Mouse (Mus musculus): Measurements from ENCODE around the gene Fbln1.

DNA sequence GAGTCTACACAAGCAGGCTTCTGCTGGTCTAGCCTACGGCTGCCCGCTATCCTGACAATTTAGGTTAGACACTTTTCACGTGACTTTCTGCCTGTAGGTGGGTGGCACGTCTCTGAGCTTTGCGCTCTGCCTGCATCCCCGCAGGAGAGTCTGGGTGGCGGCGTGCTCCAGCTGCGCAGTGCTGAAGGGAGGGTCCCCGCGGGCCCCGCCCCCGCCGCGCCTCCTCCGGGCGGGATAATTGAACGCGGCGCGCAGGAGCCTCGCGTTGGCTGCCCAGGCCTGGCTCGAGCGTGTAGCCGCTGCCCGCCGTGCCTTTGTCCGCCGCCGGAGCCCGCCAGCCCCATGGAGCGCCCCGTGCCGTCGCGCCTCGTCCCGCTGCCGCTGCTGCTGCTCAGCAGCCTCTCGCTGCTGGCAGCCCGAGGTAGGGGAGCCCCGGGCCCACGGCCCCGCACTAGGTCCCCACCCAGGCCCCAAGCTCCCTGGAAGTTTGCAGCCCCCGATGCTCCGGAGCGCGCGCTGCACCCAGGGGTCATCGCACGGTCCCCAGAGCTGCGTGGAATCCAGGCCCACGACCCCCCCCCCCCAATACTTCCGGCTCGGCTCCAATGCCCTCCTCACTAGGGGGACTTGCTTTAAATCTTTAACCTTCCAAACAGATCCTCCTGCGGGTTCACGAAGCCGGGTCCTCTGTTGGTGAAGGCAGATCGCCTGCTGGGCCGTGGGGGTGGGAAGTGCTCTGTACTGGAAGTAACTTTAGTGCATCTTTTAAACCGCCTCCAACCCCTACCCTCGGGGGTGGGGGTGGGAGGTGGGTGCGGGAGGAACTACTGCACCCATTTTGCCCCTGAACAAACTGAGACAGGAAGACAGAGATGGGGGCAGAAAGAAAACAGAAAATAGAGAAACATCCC lies at the start of gene Fbln1:
- TF ChIP-seq POLR2A (IDR thresholded peaks at IDR 0.05; ENCODE audit: control insufficient read depth, low read depth, low read length): no peak
- no peak for TF ChIP-seq CTCF (IDR thresholded peaks at IDR 0.05; ENCODE audit: control insufficient read depth, insufficient read depth, insufficient replicate concordance, low read depth, low read length)

Data from testis, adult 2 months (tissue).